Mouse (Mus musculus) granulocyte monocyte progenitor cell, adult 5-6 weeks (primary cell): ENCODE measurements around the gene Rgs7bp. TPM values are rescaled to one million over a fixed set of nuclear protein-coding genes. Genes with fewer than 3 reads are reported as not detected.

Source experiments
- ATAC-seq: replicated peaks from 2 replicates; pipeline ENCODE4 v1.8.0; 2016; ENCODE audit warnings: mild to moderate bottlenecking, moderate TSS enrichment, inconsistent platforms; ENCODE audit not compliant: poor library complexity, severe bottlenecking
- total RNA-seq, 2 experiments: library from RNA; stranded (forward) in 1 of 2; stranded (reverse) in 1 of 2; fragments of 200-712, 200-1000 nt in 1 of 2; fragments of >200 nt in 1 of 2; fragmentation: Nextera tagmentation in 1 of 2; gene quantifications; 2 replicates each; pipeline ENCODE4 v1.2.3; 2014 to 2017

Gene Rgs7bp
- total RNA-seq, 2 experiments from 2014 or later, result 0.21 to 1.1 TPM

DNA sequence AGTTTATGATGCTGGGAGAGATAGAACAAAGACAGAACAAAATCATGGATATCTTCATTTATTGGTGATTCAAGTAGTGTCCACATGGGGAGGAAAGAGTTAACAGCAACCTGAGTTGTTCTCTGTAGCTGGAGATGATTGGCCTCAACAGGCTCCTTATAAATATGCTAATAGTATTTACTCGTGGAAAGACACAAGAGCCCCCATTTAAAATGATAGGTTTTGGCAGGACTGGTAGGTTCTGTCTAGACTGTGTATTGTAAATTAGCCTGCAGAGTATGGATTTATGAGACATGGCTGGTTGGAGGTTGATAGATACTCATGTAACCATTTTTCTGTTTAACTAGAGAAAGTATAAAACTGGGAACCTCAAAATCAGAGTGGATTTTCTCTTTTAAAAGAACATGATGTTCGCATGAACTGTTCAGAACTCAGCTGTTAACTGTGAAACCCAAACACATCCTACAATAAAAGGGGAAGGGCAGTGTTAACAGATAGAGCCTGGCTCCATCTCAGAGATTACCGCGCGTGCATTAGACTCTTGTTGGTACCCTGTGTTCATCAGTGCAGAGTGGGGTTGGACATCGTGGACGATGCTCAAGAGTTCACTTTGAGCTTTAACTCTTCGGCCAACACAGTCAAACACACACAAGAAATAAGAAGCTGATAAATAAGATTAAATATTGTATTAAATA is 38.9 kb downstream of the Rgs7bp start:
- no peak for ATAC-seq

DNA sequence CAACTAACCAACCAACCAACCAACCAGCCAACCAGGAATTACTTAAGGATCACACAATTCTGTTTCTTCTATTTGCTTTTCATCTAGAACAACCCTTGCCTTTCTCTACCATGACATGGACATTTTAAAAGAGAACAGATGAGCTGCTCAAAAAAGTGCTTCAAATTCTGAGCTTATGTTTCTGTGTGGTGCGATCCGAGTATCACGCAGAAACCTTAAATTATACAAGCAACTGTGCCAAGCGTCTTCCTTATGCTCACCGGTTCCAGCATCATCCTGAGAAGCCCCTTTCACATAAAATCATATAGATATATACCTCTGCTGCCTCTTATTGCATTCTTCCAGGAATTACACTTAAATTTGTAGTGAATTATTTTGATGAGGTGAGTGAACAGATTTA is 43.4 kb downstream of the Rgs7bp start:
- no peak for ATAC-seq

DNA sequence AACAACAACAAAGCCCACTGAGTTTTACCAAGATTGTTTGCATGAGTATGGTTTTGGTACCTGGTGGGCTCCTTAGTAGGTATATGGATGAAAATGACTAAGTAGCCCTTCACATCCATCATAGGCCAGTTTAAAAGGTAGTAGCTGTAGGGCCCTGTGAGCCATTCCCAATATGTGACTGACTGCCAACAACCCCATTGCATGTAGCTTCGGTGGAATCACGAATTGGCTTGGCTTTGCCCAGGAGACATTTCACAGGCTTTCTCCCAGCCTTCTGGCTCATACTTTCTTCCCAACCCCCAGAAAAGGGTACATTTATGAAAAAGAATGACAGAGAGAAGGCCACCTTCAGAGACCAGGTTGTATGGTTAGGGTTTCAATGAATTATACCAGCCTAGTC is 45.8 kb downstream of the Rgs7bp start:
- no peak for ATAC-seq

DNA sequence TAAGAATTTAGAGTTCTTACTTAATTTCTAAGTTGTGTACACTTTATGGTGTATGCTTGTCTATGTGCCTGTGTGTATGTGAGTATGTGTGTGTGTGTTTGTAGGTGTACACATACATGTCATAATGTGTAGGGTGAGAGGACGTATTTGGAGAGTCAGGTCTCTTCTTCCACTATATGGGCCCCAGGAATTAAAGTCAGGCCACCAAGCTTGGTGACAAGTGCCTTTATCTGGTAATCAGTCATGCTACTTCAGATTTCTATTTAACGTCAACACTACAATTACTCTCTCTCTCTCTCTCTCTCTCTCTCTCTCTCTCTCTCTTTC is 51.9 kb downstream of the Rgs7bp start:
- no peak for ATAC-seq

DNA sequence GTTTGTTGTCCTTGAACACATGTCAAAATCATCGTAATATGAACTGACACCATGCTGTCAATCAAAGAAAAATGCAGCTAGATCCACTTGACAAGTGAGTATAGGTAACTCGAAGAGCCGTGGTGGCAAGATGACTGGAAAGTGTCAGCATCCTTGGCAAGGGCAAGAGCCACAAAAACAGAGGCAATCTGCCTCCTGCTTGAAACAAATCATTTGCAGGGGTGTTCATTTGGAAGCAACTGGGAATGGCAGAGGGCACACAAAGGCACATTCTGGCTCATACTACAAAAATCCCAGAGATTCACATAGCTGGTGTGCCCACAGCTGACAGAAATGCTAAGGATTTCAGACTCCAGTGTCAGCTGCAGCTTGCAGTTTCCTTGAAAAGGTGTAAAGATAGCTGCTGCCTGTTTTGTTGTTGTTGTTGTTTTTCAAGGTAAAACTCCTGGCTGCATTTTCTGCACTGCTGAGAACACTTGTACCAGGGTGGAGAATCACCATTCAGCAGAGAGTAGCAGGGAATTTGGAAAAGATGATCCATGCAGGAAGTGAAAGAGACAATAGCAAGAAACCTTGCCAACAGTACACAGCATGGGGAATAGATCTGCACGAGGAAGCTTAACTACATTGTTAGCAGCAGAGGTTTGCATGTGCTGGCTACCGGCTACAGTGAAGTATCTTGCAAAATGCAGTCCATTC is 52.4 kb downstream of the Rgs7bp start:
- ATAC-seq, result no peak

DNA sequence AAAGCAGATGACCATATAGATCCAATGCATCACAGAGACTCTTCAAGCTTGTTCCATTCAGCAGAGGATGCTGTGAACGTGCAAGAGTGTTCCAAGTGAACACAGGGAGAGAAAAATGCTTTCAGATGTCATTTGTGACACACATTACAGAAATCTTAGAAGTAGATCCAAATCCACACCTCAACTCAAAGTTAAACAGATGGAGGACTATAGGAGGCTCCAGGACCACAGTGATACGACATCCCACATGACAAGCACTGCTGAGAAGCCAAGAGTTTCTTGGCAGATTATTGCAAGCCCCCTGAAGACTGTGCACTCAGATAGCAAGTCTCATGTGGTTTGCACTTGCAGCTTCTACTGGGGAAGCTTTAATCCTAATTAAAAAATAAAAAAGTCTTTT is 53.0 kb downstream of the Rgs7bp start:
- ATAC-seq, result no peak

DNA sequence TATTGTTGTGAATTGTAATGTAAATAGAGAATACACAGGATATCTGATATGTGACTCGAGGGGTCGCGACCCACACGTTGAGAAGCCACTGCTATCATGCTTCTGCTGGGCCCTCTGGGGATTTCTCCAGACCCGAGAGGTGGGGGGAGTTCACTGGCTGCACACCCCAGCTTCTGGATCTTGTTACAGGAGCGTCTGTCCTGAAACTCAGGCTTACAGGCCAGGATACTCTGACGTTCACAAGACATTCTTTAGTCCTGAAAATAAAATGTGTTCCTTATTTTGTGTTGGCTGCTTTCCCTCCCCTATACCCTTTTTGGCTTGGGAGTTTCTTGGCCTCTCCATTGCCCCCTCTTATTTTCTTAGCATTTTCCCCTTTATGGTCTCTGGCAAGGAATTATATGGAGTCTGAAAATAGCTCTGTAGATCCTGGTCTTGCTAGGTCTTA is 65.9 kb downstream of the Rgs7bp start:
- no peak for ATAC-seq

DNA sequence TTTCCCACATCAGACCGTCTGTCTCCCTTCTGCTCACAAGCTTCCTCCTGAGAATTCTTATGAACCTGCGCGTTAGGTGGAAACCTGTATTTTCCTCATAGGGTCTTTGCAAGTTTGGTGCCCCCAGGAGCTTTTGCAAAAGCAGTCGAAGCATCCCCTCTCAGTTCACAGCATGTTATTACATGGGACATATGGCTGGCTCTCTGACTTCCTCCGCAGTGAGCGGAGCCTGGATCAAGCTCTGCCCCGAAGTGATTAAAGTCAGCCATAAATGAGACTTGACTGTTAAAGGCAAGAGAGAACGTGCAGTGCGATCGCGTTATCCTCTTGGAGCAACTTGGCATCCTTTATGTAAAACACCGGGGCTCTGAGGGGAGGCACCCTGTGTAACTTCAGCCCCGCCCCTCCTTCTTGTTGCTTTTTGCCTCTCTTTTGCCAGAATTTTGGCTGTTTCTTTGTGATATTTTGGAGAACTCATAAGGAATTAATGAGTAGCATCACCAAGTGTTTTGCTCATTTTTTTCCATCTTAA is 66.7 kb downstream of the Rgs7bp start:
- no peak for ATAC-seq

DNA sequence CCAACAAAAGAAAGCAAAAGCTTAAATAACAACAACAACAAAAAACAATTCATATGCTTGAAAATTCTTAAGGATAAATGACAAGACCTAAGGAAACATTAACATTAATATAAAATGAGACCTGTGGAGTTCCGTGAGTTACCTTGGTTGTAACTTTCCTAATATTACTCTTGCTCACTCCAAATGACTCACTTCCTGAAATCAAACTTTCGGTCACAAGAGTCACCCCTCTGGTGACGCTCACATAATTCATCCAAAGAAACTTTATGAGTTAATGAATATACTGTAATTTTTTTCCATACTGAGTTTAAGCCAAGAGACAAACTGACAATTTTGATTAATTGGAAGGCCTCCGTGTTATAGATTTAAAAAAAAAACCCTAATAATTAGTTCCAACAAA is 69.0 kb downstream of the Rgs7bp start:
- ATAC-seq, result no peak

DNA sequence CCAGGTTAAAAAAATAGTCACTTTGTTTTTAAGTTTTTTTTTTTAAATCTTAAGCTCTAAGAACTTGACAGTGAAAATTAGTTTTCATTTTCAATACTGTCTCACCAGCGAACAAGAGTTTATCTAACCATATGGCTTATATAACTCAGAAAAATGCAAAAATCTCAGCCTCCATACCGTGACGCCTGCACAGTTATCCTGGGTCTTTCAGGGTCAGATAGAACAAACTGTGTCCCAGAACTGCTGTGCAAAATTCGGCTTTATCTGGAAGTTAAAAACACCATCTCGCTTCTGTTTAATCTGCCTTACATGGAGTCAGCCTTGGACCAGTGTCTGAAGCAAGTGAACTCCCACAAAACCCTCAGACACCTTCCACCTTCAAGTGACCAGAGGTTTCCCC is 70.7 kb downstream of the Rgs7bp start:
- ATAC-seq, result no peak

DNA sequence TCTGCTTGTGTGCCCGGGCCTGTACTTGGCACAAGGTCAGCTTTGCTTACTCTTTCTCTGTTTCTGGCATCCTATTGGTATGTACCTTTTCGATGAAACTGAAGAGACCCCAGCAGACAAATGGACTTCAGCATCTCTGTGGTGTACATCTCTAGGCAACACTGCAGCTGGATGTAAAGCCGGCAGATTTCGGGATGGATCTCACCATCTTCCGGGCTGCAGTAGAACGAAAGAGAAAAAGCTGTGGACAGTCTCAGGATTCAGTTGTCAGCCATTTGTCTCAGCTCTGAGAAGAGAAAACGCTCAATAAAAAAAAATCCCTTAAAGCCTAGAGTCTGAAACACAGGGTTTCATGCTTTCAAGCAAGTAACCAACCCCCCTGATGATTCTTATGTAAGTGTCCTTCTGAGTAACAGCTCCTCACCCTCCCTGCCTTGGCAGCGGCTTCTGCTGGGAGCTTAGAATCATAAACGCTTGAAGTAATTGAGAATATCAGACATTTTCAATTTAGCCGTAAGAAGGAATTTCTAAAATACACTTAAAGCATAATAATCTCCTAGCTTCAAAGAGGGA is 71.9 kb downstream of the Rgs7bp start:
- no peak for ATAC-seq

DNA sequence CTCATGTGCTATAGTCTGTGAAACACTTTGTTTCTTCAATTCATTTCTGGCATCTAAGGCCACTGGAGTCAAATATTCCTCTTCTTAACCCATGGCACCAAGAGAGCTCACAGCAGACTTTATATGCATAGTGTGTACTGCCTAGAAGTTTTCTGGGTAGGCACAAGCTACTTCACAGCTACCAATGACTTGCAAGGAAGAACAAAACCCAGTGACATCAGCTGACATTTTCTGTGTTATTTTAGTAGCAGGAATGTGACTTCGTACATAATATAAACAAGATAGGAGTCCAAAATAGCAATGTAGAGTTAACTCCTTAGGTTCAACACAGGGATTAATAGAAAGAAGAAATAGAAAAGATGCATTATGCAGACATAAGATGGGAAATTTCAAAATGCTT is 76.6 kb downstream of the Rgs7bp start:
- ATAC-seq, result no peak

DNA sequence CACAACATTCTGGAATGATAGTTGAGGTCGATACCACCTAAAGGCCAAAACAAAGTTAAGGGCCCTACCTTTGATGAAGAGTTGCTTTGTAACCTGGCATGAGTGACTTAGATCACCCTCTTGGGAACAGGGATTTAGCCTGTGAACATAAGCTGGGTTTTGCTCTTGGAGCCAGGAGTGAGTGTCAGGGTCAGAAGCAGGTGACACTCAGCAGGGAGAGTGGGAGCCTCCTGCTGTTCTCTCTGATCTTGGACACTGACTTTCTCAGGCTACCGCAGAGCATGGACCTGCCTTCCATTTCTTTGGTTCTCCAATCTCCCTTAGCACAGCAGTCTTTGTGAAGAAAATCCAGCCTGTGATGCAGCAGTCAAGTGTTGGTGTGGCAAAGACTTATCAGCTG is 87.2 kb downstream of the Rgs7bp start:
- ATAC-seq, result no peak

DNA sequence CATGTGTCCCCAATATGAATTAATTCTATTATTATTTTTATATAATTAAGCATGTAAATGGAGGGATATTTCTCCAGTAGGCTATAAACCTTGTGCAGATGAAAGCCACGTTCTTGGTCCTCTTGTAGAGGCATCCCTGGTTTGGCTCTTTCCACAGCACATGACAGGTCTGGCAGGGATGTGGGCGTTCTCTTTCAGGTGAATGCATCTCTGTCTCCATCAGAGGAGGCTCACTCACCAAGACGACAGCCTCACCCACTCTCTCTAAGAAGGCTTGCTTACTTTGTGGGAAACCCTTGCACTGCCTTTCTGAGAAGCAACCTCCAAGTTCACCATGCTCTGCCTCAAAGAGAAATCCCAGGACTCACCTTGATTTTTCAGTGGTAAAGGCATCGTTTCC is 91.0 kb downstream of the Rgs7bp start:
- ATAC-seq, result no peak

DNA sequence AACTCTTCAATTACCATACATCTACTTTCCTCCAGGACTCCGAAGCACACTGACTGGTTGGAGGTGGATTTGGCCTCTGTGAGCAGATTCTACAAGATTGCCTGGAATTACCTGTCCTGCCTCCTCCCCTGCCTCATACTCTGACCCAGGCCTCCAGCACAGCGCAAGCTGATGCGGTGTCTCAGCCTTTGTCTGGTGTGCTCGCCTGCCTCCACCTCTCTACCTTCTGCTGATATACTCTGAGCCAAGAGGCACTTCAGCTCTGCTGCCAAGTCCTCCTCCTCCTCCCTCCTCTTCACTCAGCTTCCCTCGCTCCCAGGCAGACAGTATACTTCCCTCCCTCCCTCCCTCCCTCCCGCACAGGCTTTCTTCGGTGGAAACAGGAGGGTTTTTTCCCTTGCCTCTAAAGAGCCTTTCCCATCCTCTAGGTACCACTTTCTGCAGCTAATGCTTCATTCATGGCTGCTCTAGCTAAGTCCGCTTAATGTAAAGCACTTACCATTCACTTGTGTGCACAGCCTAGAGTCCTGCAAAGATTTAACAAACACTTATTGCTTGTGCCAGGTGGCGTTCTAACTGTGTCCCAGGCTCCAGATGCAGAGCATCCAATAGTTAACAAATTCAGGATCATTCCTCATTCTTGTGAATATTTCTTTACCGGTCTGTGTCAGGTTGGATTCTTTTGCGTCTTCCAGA is 91.9 kb downstream of the Rgs7bp start:
- ATAC-seq, result no peak

DNA sequence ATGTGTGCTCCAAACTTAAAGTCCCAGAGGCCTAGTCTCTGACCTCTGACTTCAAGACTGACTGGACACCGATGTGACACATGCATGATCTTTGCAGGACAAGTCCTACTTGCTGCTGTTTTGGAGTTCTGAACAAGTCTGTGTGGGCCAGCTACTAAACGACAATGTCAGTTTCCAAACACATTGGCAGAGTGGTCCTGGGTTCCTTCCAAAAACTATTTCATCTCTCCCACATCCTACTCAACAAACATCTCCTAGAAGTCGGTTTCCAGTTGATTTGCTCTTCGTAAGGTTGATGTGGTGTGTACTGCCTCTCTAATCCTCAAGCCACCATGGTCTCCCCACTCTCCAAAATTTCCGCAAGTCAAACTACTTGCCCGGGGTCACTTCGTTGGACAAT is 92.6 kb downstream of the Rgs7bp start:
- ATAC-seq, result no peak

DNA sequence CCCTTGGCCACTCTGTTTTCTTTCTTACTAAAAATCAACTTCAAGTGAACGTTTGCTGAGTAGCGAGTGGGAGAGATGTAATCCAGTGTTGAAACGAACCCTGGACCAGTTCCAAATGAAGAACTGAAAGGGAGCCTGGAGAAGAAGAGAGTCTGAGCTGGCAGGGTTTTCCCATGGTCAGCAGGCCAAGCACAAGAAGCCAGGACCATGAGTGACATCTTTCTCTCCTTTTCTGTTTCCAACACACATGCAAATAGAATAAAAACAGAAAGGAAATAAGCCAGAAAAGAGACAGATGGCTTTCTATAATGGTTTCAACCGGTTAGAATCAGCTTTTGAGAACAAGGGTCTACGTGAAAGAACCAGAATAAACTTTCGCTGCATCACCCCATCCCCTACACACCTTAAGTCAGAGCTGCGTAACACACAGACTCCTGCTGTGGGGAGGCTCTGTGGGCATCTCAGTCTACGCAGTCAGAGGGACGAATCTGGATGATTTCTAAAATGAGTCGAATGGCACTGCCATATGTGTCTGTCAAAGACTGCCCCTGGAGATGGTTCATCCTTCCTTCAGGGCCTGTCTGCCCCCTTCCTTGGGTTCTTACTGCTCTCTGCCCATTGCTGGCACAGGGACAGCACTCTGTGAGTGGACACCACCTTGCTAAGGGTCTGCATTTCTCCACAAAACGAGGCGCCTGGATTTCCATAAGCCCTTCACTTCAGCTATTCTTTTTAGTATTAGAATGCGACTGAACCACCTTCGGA is 93.6 kb downstream of the Rgs7bp start:
- no peak for ATAC-seq

DNA sequence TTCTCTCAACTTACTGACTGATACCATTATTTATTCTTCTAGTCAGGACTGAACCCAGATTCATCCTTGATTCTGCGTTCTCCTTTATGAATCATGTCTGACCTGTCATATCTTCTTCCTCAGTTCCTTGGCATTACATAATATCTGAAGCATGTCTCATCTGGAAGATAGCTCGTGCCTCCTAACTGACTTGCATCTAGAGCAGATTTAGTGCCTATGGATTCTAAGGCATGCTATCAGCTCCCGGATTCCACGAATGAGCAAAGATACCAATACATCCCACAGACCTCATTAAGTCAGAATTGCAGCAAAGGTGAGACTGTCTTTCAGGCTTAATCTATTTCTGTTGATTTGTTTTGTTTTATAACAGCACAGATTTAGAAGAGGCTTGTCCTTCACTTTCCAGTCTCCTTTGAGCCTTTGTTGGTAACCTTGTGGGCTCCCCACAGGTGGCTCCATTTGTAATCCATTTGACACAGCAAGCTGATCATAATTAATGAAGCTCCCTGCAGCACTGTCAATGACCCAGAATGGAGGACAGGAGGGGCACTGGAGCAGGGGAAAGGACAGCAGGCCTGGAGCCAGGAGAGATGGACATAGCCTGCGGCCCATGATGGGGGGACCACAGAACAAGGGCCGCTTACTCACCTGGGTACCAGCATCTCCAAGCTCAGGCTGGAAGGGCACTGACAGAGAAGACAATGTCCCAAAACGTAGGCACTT is 94.4 kb downstream of the Rgs7bp start:
- ATAC-seq, result no peak

DNA sequence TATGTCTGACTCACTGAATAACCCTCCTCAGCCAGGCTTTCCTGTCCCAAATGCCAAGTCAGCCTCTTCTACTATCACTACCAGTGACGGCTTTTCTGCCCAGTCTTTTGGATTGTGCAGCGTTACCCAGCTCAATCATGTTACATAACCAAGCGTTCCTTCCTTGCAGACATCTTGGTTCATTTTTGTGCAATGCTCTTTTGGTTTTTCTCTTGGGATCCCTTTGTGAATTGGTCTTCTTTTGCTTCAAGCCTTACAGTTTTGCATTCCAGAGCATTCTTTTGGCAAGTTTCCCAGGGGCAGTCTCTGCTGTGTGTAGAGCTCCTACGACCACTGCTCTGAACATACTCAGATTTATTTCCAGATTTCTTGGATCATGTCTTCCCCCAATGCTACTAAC is 95.0 kb downstream of the Rgs7bp start:
- ATAC-seq, result no peak

DNA sequence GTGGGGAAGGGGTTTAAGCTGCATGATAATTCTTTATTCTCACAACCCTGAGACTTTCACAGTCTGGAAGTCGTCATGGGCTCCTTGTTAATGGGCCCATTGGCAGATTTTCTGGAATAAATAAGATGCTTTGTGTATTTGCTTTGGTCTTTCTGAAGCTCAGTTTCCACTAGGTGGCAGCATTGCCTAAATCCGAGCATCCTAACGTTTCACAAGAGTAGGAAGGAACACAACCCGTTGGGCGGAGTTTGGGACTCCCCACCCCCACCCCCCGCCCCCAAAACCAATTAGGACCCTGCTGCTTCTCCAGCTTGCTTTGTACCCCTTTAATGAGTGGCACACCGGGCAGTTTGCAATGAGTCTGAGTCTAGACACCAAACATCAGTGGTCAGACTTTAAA is 106.8 kb downstream of the Rgs7bp start:
- peak; percentile 98 for ATAC-seq
